Mouse (Mus musculus): ENCODE measurements around the gene Cers4. TPM values are rescaled to one million over a fixed set of nuclear protein-coding genes. Genes with fewer than 3 reads are reported as not detected.
A peak's percentile ranks its signal among the peaks of the same experiment; 100 is the strongest.

Cers4 gene
- 11.5 and 13.8 TPM in 2 replicates for polyA plus RNA-seq (2016; fragmentation: Nextera tagmentation; extraction: Ambion mirVana)

DNA sequence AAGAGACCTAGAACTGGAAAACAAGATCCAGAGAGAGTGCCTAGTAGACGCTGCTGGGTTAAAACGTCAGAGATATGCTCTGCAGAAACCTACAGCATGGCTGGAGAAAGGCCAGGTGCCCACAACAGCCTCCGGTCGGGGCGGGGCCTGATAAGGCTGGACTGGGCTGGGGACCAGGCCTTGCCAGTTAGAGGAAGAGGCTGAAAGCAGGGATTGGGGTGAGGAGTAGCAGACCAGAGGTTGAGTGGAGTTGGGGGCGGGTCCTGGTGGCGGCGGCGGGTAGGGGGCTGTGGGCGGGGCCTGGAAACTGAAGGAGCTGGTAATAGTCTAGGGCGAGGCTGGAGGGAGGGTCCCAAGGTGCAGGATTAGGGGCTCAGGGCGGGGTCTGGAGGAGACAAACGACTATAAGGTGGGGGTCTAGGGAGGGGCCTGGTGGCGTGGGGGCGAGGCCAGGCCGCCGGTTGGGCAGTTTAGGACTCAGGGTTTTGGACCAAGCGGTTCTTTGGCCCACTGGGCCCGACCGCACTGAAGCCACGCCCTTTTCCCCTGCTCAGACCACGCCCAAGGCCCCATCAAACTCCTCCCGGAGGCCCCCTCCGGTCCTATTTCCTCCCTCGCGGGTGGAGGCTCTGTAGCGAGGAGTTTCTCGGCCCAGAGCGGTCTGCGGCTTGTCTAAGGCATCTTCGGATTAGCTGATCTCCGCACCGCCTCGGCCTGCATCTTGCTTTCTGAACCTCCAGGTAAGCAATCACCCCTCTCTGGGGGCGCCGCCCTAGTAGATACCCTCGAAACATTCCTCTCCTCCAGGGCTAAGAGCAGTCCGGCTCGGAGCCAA, at the start of gene Cers4:
Gene Cers4, plus strand, starts transcription at position 176 of the 835 bp plus-strand sequence.
- Histone ChIP-seq H3K36me3 (replicated peaks) (no peaks in the 10 kb centered on the region), H3K4me3 (peak within 1 kb of the TSS; percentile 65), H3K4me1 (peaks cover 36% of the 10 kb centered on the region), H3K27me3 (ENCODE audit: poor library complexity, severe bottlenecking) (no peaks in the 10 kb centered on the region), H3K27ac (peak within 1 kb of the TSS; percentile 86), H3K9me3 (no peaks in the 10 kb centered on the region)
- WGBS = under 1% methylated on average over 39 of the region's 39 CpGs
- peak; percentile 85 for DNase-seq (ENCODE audit: extremely low spot score, low spot score)

DNA sequence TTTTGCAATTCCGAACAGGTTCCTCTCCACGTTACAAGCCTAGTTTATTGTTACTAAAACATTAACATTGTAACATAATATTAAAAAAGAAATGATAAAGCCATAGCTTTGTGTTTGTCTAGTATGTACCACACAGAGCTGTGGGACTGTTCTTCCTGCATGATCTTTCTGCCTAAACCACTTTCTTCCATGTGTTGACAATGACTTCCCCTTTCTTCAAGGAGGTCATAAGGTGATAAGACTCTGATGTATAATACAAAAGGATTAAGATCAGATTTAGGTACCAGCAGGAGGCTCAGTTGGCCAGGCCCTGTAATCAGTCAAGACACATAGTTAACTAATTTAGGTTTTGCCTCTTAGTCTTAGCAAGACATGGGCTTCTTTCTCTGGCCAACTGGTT, 34.7 kb upstream of the Cers4 start:
- H3K4me3 ChIP-seq = no peak overlapping the region
- no peak overlapping the region for H3K27ac ChIP-seq
- H3K27me3 ChIP-seq (ENCODE audit: poor library complexity, severe bottlenecking) = no peaks in the 10 kb centered on the region
- H3K4me1 ChIP-seq = no peaks in the 10 kb centered on the region
- WGBS = 87% methylated on average over 2 of the region's 2 CpGs
- no peaks in the 10 kb centered on the region for H3K36me3 ChIP-seq (replicated peaks)
- DNase-seq (ENCODE audit: extremely low spot score, low spot score) = no peak
- no peaks in the 10 kb centered on the region for H3K9me3 ChIP-seq

DNA sequence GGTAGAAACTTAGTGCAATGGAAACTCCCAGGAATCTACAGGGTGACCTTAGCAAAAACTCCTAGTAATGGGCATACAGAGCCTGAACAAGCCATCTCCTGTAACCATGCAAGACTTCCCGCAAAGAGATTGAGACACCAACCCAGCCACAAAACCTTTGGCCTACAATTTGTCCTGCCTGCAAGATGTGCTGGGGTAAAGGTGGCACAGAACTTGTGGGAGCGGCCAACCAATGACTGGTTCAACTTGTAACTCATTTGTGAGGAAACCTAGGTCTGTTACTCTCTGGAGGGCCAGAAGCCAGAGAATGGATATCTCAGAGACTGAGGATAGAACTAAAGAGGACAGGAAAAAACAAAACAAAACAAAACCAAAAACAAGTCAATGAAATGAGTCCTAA, 29.8 kb upstream of the Cers4 start:
- no peak for DNase-seq (ENCODE audit: extremely low spot score, low spot score)
- H3K27me3 ChIP-seq (ENCODE audit: poor library complexity, severe bottlenecking) = no peaks in the 10 kb centered on the region
- H3K4me1 ChIP-seq = no peaks in the 10 kb centered on the region
- no peaks in the 10 kb centered on the region for H3K9me3 ChIP-seq
- H3K27ac ChIP-seq = no peak overlapping the region
- 90% methylated on average over 2 of the region's 2 CpGs for WGBS
- no peak overlapping the region for H3K4me3 ChIP-seq
- no peaks in the 10 kb centered on the region for H3K36me3 ChIP-seq (replicated peaks)

DNA sequence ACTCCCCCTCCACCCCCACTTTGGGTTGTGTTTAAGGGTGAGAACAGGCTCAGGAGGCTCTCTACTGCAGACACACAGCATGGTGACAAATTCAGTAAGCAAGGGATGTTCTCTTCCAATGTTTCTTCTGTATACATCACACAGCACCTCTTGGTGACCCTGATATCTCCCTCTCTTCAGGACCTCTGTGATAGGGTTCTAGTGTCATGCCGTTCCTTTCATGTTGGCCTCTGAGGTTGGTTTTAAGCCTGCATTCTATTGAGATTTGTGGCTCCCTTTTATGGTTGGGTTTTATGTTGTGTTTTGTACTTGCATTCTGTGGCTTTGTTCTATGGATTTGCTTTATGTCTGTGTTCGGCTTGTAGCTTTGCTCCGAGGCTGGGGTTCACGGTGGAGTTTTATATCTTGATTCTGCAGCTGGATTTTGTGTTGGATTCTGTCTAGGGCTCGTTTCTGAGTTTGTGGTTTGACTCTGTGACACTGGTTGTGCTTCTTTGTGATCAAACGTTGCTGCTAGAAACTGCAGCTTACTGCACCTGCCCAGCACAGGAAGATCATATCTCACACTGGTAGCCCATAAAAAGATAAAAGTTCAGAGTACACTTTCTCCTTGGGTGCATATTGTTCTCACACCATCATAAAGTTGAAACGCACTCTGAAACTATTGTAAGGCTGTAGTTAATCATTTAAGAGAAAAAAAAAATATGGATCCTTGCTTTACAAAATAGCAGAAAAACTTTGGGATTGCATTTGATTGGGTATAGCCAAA, 18.2 kb upstream of the Cers4 start:
- DNase-seq (ENCODE audit: extremely low spot score, low spot score) = no peak
- 85% methylated on average over 7 of the region's 7 CpGs for WGBS
- Histone ChIP-seq H3K9me3 (no peaks in the 10 kb centered on the region), H3K27ac (no peak overlapping the region), H3K4me3 (no peak overlapping the region), H3K27me3 (ENCODE audit: poor library complexity, severe bottlenecking) (no peaks in the 10 kb centered on the region), H3K4me1 (no peaks in the 10 kb centered on the region), H3K36me3 (replicated peaks) (no peaks in the 10 kb centered on the region)

DNA sequence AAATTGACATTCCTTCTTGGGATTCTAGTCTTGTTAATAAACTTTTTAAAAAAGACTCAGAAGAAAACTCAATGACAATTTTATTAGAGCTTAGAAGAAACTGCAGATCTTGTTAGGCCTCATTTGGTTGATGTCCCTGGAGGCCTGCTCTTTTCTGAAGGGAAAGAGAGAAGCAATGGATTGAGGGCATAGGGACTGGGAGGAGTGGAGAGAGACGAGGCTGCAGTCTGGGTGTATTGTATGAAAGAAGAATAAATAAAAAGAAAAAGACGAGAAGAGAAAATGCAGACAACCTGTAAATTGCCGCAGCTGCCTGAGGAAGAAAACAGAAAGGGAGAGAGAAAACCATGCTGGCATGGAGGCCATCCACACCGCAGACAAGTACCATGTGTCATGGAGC, 11.7 kb upstream of the Cers4 start:
- H3K27me3 ChIP-seq (ENCODE audit: poor library complexity, severe bottlenecking) = no peaks in the 10 kb centered on the region
- H3K4me3 ChIP-seq = no peak overlapping the region
- no peaks in the 10 kb centered on the region for H3K9me3 ChIP-seq
- 84% methylated on average over 4 of the region's 4 CpGs for WGBS
- no peak overlapping the region for H3K27ac ChIP-seq
- DNase-seq (ENCODE audit: extremely low spot score, low spot score) = no peak
- H3K4me1 ChIP-seq = no peaks in the 10 kb centered on the region
- H3K36me3 ChIP-seq (replicated peaks) = no peaks in the 10 kb centered on the region

DNA sequence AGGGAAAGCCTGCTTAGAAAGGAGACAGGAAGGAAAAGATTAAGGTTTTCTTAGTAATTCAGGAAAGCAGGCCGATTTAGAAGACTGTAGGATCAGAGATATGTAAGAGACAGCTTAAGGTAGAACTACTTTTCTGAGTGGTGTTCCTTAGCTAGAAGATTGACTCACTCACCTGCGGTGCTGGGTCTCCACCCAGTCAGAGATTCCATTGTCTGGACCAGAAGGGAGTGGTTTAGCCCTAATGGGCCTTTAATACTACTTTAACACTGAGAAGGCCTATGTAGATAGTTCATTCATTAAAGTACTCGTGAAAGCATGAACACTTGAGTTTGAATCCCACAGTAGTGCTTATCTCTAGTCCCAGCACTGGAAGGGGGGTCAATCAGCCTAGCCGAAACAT, 11.2 kb upstream of the Cers4 start:
- WGBS = 74% methylated on average over 4 of the region's 4 CpGs
- H3K9me3 ChIP-seq = no peaks in the 10 kb centered on the region
- no peak overlapping the region for H3K27ac ChIP-seq
- H3K36me3 ChIP-seq (replicated peaks) = no peaks in the 10 kb centered on the region
- DNase-seq (ENCODE audit: extremely low spot score, low spot score) = no peak
- no peaks in the 10 kb centered on the region for H3K4me1 ChIP-seq
- H3K4me3 ChIP-seq = no peak overlapping the region
- H3K27me3 ChIP-seq (ENCODE audit: poor library complexity, severe bottlenecking) = no peaks in the 10 kb centered on the region

DNA sequence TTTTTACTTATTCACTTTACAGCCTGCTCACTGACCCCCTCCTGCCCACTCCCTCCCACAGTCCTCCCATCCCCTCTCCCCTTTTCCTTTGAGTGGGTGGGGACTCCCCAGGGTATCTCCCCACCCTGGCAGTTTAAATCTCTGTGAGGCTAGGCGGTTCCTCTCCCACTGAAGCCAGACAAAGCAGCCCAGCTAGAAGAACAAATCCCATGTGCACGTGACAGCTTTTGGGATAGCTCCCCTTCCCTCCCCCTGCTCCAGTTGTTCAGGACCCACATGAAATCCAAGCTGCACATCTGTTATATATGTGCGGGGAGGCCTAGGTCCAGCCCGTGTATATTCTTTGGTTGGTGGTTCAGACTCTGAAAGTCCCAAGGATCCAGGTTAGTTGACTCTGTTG, 10.3 kb upstream of the Cers4 start:
- 77% methylated on average over 4 of the region's 4 CpGs for WGBS
- no peak for DNase-seq (ENCODE audit: extremely low spot score, low spot score)
- H3K9me3 ChIP-seq = no peaks in the 10 kb centered on the region
- no peaks in the 10 kb centered on the region for H3K4me1 ChIP-seq
- no peaks in the 10 kb centered on the region for H3K27me3 ChIP-seq (ENCODE audit: poor library complexity, severe bottlenecking)
- no peak overlapping the region for H3K4me3 ChIP-seq
- H3K27ac ChIP-seq = no peak overlapping the region
- no peaks in the 10 kb centered on the region for H3K36me3 ChIP-seq (replicated peaks)

DNA sequence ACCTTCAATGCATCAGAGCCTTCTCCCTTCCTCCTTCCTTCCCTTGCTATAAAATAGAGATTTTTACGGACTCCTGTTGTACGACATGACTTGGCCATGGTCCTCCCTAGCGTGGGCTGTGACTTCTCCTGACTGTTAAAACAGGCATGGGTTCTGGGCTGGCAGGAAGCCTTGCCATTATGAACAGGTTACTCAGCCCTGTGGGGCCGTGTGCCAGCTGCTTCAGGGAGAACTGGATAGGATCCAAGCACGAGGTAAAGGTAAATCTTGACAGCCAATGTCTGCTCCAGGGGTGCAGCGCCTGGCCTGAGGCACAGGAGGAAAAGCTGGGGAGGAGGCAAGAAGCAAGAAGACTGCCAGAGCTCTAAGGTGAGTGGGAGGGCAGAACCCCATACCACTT, 9.5 kb upstream of the Cers4 start:
- no peaks in the 10 kb centered on the region for H3K4me1 ChIP-seq
- 89% methylated on average over 6 of the region's 6 CpGs for WGBS

DNA sequence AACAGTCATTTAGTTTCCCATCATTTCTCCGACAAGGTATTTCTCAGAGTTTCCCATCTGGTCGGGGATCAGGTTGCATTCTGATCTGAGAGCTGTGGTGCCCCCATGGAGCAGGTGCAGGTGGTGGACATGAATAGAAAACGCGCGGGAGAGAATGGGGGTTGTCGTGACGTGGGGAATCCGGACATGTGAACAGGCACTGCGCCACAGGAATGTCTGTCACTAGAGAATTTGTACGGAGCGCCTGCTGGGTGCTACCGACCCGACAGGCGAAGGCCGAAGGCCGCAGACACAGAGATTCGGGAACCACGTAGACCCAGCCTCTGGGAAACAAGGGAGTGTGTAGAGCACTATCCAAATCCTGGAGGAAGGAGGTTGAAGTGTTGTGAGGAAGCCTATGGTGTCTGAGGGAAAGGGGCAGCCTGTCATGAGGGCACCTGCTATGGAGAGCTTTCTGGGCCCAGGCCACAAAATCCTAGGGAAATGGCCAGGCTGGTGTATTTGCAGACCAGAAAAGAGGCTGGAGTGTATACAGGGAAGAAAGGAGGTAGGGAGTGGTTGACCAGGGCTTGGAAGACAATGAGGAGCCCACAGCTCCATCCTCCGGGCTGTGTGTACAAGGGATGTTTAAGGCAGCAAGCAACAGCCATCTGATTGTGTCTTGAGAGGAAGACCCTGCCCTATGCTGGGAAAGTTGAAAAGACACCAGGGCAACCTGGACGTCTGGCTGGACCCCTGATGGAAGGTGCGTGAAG, 1.0 kb downstream of the Cers4 start:
- DNase-seq (ENCODE audit: extremely low spot score, low spot score) = peak; percentile 39
- Histone ChIP-seq H3K4me1 (peaks cover 36% of the 10 kb centered on the region), H3K9me3 (no peaks in the 10 kb centered on the region), H3K27ac (peak overlapping the region; percentile 86), H3K36me3 (replicated peaks) (peaks cover 4% of the 10 kb centered on the region; the same call in 1 of the 2 replicates), H3K27me3 (ENCODE audit: poor library complexity, severe bottlenecking) (no peaks in the 10 kb centered on the region), H3K4me3 (peak overlapping the region; percentile 65)
- WGBS = 10% methylated on average over 21 of the region's 21 CpGs

More for the DNA sequence above, 9.5 kb upstream of the Cers4 start:
- no peak overlapping the region for H3K27ac ChIP-seq
- H3K36me3 ChIP-seq (replicated peaks) = no peaks in the 10 kb centered on the region
- H3K27me3 ChIP-seq (ENCODE audit: poor library complexity, severe bottlenecking) = no peaks in the 10 kb centered on the region
- DNase-seq (ENCODE audit: extremely low spot score, low spot score) = no peak
- no peaks in the 10 kb centered on the region for H3K9me3 ChIP-seq
- H3K4me3 ChIP-seq = no peak overlapping the region

DNA sequence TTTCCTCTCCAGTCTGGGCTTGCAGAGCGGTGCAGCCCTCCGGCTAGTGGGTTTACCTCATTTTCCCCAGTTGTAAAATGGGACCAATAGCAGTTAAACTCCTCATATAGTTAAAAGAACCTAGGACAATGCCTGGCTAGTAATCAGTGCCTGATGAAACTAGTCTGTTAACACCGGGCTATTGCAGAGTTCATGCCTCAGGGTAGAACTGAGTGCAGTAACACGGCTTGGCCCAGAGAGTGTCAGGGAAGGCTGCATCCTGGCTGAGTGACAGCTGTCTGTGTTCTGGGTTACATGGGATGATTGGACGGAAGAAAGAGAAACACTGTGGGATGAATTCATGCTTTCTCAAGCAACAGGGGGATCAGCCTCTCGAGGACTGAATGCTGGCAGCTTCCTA, 3.1 kb downstream of the Cers4 start:
- peaks cover 4% of the 10 kb centered on the region; the same call in 1 of the 2 replicates for H3K36me3 ChIP-seq (replicated peaks)
- H3K4me1 ChIP-seq = peaks cover 36% of the 10 kb centered on the region
- no peak for DNase-seq (ENCODE audit: extremely low spot score, low spot score)
- no peaks in the 10 kb centered on the region for H3K9me3 ChIP-seq
- WGBS = 78% methylated on average over 6 of the region's 6 CpGs
- no peak overlapping the region for H3K4me3 ChIP-seq
- H3K27me3 ChIP-seq (ENCODE audit: poor library complexity, severe bottlenecking) = no peaks in the 10 kb centered on the region
- no peak overlapping the region for H3K27ac ChIP-seq

DNA sequence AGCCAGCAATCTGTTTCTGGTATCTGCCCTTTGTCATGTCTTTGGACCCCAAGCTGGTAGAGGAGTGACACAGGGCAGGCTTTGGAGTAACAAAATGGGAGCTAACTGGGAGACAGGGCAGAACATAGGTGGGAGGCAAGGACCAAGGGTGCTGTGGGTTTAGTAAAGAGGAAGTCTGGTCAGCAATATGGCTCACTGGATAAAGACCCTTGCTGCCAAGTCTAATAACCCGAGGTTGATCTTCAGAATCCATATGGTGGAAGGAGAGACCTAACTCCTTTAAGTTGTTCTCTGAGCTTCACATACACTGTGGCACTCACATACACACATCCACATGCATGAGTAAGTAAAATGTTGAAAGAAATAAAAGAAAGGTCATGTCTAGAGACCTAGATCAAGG, 4.8 kb downstream of the Cers4 start:
- Histone ChIP-seq H3K4me1 (peaks cover 33% of the 10 kb centered on the region), H3K27me3 (ENCODE audit: poor library complexity, severe bottlenecking) (no peaks in the 10 kb centered on the region), H3K9me3 (no peaks in the 10 kb centered on the region), H3K4me3 (no peak overlapping the region), H3K36me3 (replicated peaks) (peaks cover 15% of the 10 kb centered on the region), H3K27ac (no peak overlapping the region)
- DNase-seq (ENCODE audit: extremely low spot score, low spot score) = no peak
- 96% methylated on average over 1 of the region's 1 CpGs for WGBS

DNA sequence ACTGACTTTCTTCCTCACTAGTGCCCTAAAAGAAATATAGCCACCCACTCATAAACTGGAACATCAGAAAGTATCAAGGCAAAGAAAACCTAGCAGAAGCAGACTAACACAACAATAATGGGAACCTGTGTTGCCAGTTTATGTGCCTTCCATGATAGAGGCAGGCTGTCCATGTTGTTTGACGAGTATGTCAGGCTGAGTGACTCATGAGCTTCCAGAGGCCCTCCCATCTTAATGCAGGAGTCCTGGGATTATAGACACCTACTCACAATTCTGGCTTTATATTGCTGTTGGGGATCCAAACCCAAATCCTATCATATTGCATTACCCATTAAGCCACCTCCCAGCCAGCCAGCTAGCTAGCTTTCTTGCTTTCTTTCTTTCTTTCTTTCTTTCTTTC, 12.5 kb downstream of the Cers4 start:
- no peaks in the 10 kb centered on the region for H3K27me3 ChIP-seq (ENCODE audit: poor library complexity, severe bottlenecking)
- no peak overlapping the region for H3K27ac ChIP-seq
- DNase-seq (ENCODE audit: extremely low spot score, low spot score) = no peak
- WGBS = 81% methylated on average over 1 of the region's 1 CpGs
- no peak overlapping the region for H3K4me3 ChIP-seq
- H3K4me1 ChIP-seq = no peaks in the 10 kb centered on the region
- peaks cover 14% of the 10 kb centered on the region for H3K36me3 ChIP-seq (replicated peaks)
- H3K9me3 ChIP-seq = no peaks in the 10 kb centered on the region

Measured in forebrain, embryonic 10.5 days (tissue).